Mouse (Mus musculus): ENCODE results near the gene 4931428L18Rik. TPM values are rescaled to one million over a fixed set of nuclear protein-coding genes. Genes with fewer than 3 reads are reported as not detected.
A peak's percentile ranks its signal among the peaks of the same experiment; 100 is the strongest.

Gene 4931428L18Rik
- polyA plus RNA-seq, 1 experiment from 2014 or later = not detected

- Histone ChIP-seq H3K4me1 (ENCODE audit: control insufficient read depth, insufficient read depth, low read length) (no peaks in the 10 kb centered on the region), H3K4me2 (ENCODE audit: low read depth, low read length) (no peak overlapping the region), H3K9ac (ENCODE audit: low read depth, low read length) (no peak overlapping the region), H3K9me3 (ENCODE audit: control insufficient read depth, low read length) (no peaks in the 10 kb centered on the region), H3K36me3 (ENCODE audit: control insufficient read depth, insufficient read depth, low read length) (no peaks in the 10 kb centered on the region), H3K27me3 (replicated peaks; ENCODE audit: control insufficient read depth, insufficient read depth, low read length) (no peaks in the 10 kb centered on the region), H3K4me3 (ENCODE audit: low read length) (no peak overlapping the region), H3K27ac (ENCODE audit: low read length) (no peak overlapping the region)
- no peak for ATAC-seq
- 84% methylated on average over 3 of the region's 3 CpGs for WGBS
Observed at GRCm38 (mm10) chr1:31196959-31197358, 25.5 kb downstream of the 4931428L18Rik start.

- Histone ChIP-seq H3K9ac (ENCODE audit: low read depth, low read length) (no peak overlapping the region), H3K4me1 (ENCODE audit: control insufficient read depth, insufficient read depth, low read length) (no peaks in the 10 kb centered on the region), H3K4me2 (ENCODE audit: low read depth, low read length) (no peak overlapping the region), H3K4me3 (ENCODE audit: low read length) (no peak overlapping the region), H3K36me3 (ENCODE audit: control insufficient read depth, insufficient read depth, low read length) (no peaks in the 10 kb centered on the region), H3K27ac (ENCODE audit: low read length) (no peak overlapping the region), H3K9me3 (ENCODE audit: control insufficient read depth, low read length) (no peaks in the 10 kb centered on the region), H3K27me3 (replicated peaks; ENCODE audit: control insufficient read depth, insufficient read depth, low read length) (no peaks in the 10 kb centered on the region)
- no peak for ATAC-seq
- 87% methylated on average over 1 of the region's 1 CpGs for WGBS
Observed at GRCm38 (mm10) chr1:31195633-31196032, 26.9 kb downstream of the 4931428L18Rik start.

DNA sequence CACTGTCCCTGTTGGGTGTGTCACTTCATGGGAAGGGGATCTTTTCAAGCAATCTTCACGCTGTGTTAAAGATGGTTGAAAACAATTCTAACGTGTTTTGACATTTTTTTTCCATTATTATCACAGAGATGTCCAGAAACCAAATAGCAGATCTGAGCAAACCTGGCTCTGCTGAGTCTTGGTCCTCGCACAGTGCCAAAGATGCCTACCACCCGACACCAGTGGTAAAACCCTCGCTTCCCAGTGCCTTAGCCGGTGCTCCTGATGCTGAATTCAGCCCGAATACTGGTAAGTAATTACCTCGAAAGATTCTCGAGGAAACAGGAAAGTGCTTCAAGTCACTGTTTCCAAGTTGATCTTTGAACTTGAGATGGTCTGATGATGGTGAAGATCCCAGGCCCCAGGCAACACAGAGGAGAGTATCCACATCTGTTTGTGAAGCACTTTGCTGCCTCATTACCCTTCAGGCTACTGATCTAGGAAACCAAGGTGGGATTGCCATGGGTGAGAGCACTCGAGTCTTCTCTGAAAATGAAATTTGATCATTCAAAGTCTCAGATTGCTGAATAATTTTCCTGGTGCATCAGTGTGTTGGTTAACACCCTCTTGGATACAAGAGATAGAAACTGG is 32.1 kb downstream of the 4931428L18Rik start:
- Histone ChIP-seq H3K9me3 (ENCODE audit: control insufficient read depth, low read length) (no peaks in the 10 kb centered on the region), H3K4me1 (ENCODE audit: control insufficient read depth, insufficient read depth, low read length) (no peaks in the 10 kb centered on the region), H3K27me3 (replicated peaks; ENCODE audit: control insufficient read depth, insufficient read depth, low read length) (no peaks in the 10 kb centered on the region), H3K27ac (ENCODE audit: low read length) (no peak overlapping the region), H3K36me3 (ENCODE audit: control insufficient read depth, insufficient read depth, low read length) (no peaks in the 10 kb centered on the region), H3K4me2 (ENCODE audit: low read depth, low read length) (no peak overlapping the region), H3K9ac (ENCODE audit: low read depth, low read length) (no peak overlapping the region), H3K4me3 (ENCODE audit: low read length) (no peak overlapping the region)
- no peak for ATAC-seq
- 80% methylated on average over 10 of the region's 10 CpGs for WGBS

GRCm38 (mm10) chr1:31178264-31178663 is 44.2 kb downstream of the 4931428L18Rik start:
- no peak overlapping the region for H3K9ac ChIP-seq (ENCODE audit: low read depth, low read length)
- WGBS = 50% methylated on average over 1 of the region's 1 CpGs
- no peaks in the 10 kb centered on the region for H3K27me3 ChIP-seq (replicated peaks; ENCODE audit: control insufficient read depth, insufficient read depth, low read length)
- no peaks in the 10 kb centered on the region for H3K4me1 ChIP-seq (ENCODE audit: control insufficient read depth, insufficient read depth, low read length)
- H3K36me3 ChIP-seq (ENCODE audit: control insufficient read depth, insufficient read depth, low read length) = no peaks in the 10 kb centered on the region
- H3K4me3 ChIP-seq (ENCODE audit: low read length) = no peak overlapping the region
- no peak overlapping the region for H3K27ac ChIP-seq (ENCODE audit: low read length)
- no peak for ATAC-seq
- H3K9me3 ChIP-seq (ENCODE audit: control insufficient read depth, low read length) = no peaks in the 10 kb centered on the region
- H3K4me2 ChIP-seq (ENCODE audit: low read depth, low read length) = no peak overlapping the region

- Histone ChIP-seq H3K9ac (ENCODE audit: low read depth, low read length) (no peak within 1 kb of the TSS), H3K36me3 (ENCODE audit: control insufficient read depth, insufficient read depth, low read length) (no peaks in the 10 kb centered on the region), H3K4me1 (ENCODE audit: control insufficient read depth, insufficient read depth, low read length) (no peaks in the 10 kb centered on the region), H3K4me2 (ENCODE audit: low read depth, low read length) (no peak within 1 kb of the TSS), H3K9me3 (ENCODE audit: control insufficient read depth, low read length) (no peaks in the 10 kb centered on the region), H3K27ac (ENCODE audit: low read length) (no peak within 1 kb of the TSS), H3K27me3 (replicated peaks; ENCODE audit: control insufficient read depth, insufficient read depth, low read length) (no peaks in the 10 kb centered on the region), H3K4me3 (ENCODE audit: low read length) (no peak within 1 kb of the TSS)
- WGBS = 64% methylated on average over 5 of the region's 5 CpGs
- ATAC-seq = no peak
Observed at GRCm38 (mm10) chr1:31176101-31176500, 46.4 kb downstream of the 4931428L18Rik start, which contains the start of gene Lgsn. Lgsn (plus strand) TSS chr1:31176401.

DNA sequence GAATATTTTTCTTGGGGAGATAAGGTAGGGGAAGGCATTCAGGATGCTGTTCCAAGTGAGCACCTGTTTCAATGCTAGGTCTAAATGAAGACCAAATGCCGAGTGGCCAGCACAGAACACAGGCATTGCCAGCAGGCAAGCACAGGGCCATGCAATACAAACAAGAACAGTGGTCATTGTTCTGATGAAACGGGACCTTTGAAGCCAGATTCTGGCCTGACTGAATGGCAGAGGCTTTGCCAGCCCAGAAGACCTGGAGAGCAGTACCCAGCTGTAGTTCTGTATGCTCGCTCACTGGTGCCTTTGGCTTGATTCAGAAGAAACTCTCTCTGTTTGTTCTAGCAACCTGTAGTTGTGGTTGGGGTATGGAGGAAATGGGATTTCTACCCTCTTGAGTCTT is 47.1 kb downstream of the 4931428L18Rik start:
- 77% methylated on average over 3 of the region's 3 CpGs for WGBS
- Histone ChIP-seq H3K27ac (ENCODE audit: low read length) (no peak overlapping the region), H3K4me2 (ENCODE audit: low read depth, low read length) (no peak overlapping the region), H3K9me3 (ENCODE audit: control insufficient read depth, low read length) (no peaks in the 10 kb centered on the region), H3K36me3 (ENCODE audit: control insufficient read depth, insufficient read depth, low read length) (no peaks in the 10 kb centered on the region), H3K9ac (ENCODE audit: low read depth, low read length) (no peak overlapping the region), H3K27me3 (replicated peaks; ENCODE audit: control insufficient read depth, insufficient read depth, low read length) (no peaks in the 10 kb centered on the region), H3K4me3 (ENCODE audit: low read length) (no peak overlapping the region), H3K4me1 (ENCODE audit: control insufficient read depth, insufficient read depth, low read length) (no peaks in the 10 kb centered on the region)
- no peak for ATAC-seq

- ATAC-seq = peak; percentile 87
- no peaks in the 10 kb centered on the region for H3K9me3 ChIP-seq (ENCODE audit: control insufficient read depth, low read length)
- WGBS = 62% methylated on average over 7 of the region's 7 CpGs
- H3K27ac ChIP-seq (ENCODE audit: low read length) = no peak overlapping the region
- H3K9ac ChIP-seq (ENCODE audit: low read depth, low read length) = no peak overlapping the region
- no peak overlapping the region for H3K4me3 ChIP-seq (ENCODE audit: low read length)
- no peaks in the 10 kb centered on the region for H3K36me3 ChIP-seq (ENCODE audit: control insufficient read depth, insufficient read depth, low read length)
- no peaks in the 10 kb centered on the region for H3K27me3 ChIP-seq (replicated peaks; ENCODE audit: control insufficient read depth, insufficient read depth, low read length)
- no peaks in the 10 kb centered on the region for H3K4me1 ChIP-seq (ENCODE audit: control insufficient read depth, insufficient read depth, low read length)
- no peak overlapping the region for H3K4me2 ChIP-seq (ENCODE audit: low read depth, low read length)
Observed at GRCm38 (mm10) chr1:31165326-31166121, 57.0 kb downstream of the 4931428L18Rik start.

GRCm38 (mm10) chr1:31164527-31165189 is 57.8 kb downstream of the 4931428L18Rik start:
- no peak overlapping the region for H3K9ac ChIP-seq (ENCODE audit: low read depth, low read length)
- ATAC-seq = peak; percentile 70
- WGBS = 59% methylated on average over 18 of the region's 18 CpGs
- H3K27ac ChIP-seq (ENCODE audit: low read length) = no peak overlapping the region
- H3K4me1 ChIP-seq (ENCODE audit: control insufficient read depth, insufficient read depth, low read length) = no peaks in the 10 kb centered on the region
- no peak overlapping the region for H3K4me3 ChIP-seq (ENCODE audit: low read length)
- no peaks in the 10 kb centered on the region for H3K9me3 ChIP-seq (ENCODE audit: control insufficient read depth, low read length)
- no peaks in the 10 kb centered on the region for H3K27me3 ChIP-seq (replicated peaks; ENCODE audit: control insufficient read depth, insufficient read depth, low read length)
- no peaks in the 10 kb centered on the region for H3K36me3 ChIP-seq (ENCODE audit: control insufficient read depth, insufficient read depth, low read length)
- no peak overlapping the region for H3K4me2 ChIP-seq (ENCODE audit: low read depth, low read length)

GRCm38 (mm10) chr1:31156884-31157283 is 65.6 kb downstream of the 4931428L18Rik start:
- Histone ChIP-seq H3K9me3 (ENCODE audit: control insufficient read depth, low read length) (no peaks in the 10 kb centered on the region), H3K36me3 (ENCODE audit: control insufficient read depth, insufficient read depth, low read length) (no peaks in the 10 kb centered on the region), H3K27ac (ENCODE audit: low read length) (no peak overlapping the region), H3K4me1 (ENCODE audit: control insufficient read depth, insufficient read depth, low read length) (0 out of 2 replicates have a peak, but pooled peaks cover 2% of the 10 kb centered on the region), H3K4me2 (ENCODE audit: low read depth, low read length) (no peak overlapping the region), H3K9ac (ENCODE audit: low read depth, low read length) (no peak overlapping the region), H3K4me3 (ENCODE audit: low read length) (no peak overlapping the region), H3K27me3 (replicated peaks; ENCODE audit: control insufficient read depth, insufficient read depth, low read length) (no peaks in the 10 kb centered on the region)
- no peak for ATAC-seq
- 71% methylated on average over 2 of the region's 2 CpGs for WGBS

Data from intestine, embryonic 16.5 days (tissue).